Mouse (Mus musculus) heart, embryonic 10.5 days (tissue): ENCODE measurements around the gene Usp5. TPM values are rescaled to one million over a fixed set of nuclear protein-coding genes. Genes with fewer than 3 reads are reported as not detected.

ENCODE experiments used
- DNase-seq: peaks from one replicate; pipeline ENCODE4 v3.0.0-alpha.2; 2017; ENCODE audit warnings: low spot score
- H3K27ac ChIP-seq: fragments of 300-500 bp; sonication (generic); 2 replicates; pipeline ENCODE4 v1.5.1; 2016; ENCODE audit warnings: mild to moderate bottlenecking
- H3K27me3 ChIP-seq: fragments of 300-500 bp; sonication (generic); 2 replicates; pipeline ENCODE4 v1.6.1; 2016; ENCODE audit warnings: mild to moderate bottlenecking; ENCODE audit not compliant: poor library complexity, insufficient read depth, severe bottlenecking
- H3K36me3 ChIP-seq: fragments of 300-500 bp; sonication (generic); 2 replicates; pipeline ENCODE4 v1.6.1; 2016; ENCODE audit warnings: mild to moderate bottlenecking, moderate library complexity
- H3K4me1 ChIP-seq: fragments of 300-500 bp; sonication (generic); 2 replicates; pipeline ENCODE4 v1.6.1; 2016; ENCODE audit warnings: mild to moderate bottlenecking
- H3K4me3 ChIP-seq: fragments of 300-500 bp; sonication (generic); 2 replicates; pipeline ENCODE4 v1.5.1; 2016; ENCODE audit warnings: mild to moderate bottlenecking, moderate library complexity
- H3K9me3 ChIP-seq: fragments of 300-500 bp; sonication (generic); 2 replicates; pipeline ENCODE4 v1.6.1; 2016; ENCODE audit warnings: mild to moderate bottlenecking, moderate library complexity
- WGBS: fragments of 180-500 bp; shearing (Covaris S2); methylation state at CpG from one replicate; pipeline ENCODE4 v1.1.7; 2016; 5-methylcytosine and 5-hydroxymethylcytosine counted together
- polyA plus RNA-seq: library from polyadenylated mRNA; unstranded; fragments of >200 nt; fragmentation: Nextera tagmentation; extraction: Ambion mirVana; gene quantifications from 2 replicates; pipeline ENCODE4 v1.2.1, GENCODE M21; 2016

Gene Usp5
- polyA plus RNA-seq, 1 experiment from 2014 or later = 145 TPM

DNA sequence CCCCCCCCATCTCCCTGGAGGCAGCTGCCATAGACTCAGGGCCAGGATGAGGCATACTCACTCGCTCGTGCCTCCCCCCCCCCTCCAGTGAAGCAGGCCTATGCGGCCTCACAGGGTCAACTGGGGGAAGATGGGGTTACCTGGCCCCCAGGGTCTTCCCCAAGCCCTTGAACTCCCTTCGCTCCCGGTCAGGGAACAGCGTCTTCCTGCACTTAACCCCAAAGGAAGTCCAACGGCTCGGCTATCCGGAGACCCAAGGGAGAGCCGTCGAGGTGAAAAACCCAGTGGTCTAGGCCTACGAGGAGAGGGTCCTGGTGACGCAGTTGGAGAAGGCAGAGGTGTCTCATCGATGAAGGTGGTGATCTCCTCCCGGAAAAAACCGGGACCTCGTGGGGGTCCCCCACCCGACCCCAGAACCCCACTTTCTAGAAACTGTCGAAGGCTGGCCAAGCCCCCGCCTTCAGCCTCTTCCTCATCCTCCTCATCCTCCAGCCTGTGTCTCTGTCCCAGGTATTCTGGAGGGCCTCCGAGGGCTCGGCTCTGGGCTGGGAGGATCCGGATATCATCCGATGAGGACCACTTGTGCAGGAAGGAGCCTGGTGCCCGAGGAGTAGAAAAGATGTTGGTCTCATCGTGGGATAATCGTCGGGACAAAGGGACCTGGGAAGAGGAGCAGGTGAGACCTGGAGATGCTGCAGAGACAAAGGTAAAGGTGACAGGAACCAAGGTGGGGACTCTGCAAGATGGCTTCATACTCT, 29.5 kb upstream of the Usp5 start:
- DNase-seq = no peak
- Histone ChIP-seq H3K4me1 (peaks cover 76% of the 10 kb centered on the region), H3K36me3 (0 out of 2 replicates have a peak, but pooled peaks cover under 1% of the 10 kb centered on the region), H3K27ac (no peak overlapping the region), H3K27me3 (peaks cover 68% of the 10 kb centered on the region), H3K4me3 (0 out of 2 replicates have a peak overlapping the region, but pooled peaks have one; percentile 82), H3K9me3 (no peaks in the 10 kb centered on the region)
- 66% methylated on average over 27 of the region's 28 CpGs for WGBS

DNA sequence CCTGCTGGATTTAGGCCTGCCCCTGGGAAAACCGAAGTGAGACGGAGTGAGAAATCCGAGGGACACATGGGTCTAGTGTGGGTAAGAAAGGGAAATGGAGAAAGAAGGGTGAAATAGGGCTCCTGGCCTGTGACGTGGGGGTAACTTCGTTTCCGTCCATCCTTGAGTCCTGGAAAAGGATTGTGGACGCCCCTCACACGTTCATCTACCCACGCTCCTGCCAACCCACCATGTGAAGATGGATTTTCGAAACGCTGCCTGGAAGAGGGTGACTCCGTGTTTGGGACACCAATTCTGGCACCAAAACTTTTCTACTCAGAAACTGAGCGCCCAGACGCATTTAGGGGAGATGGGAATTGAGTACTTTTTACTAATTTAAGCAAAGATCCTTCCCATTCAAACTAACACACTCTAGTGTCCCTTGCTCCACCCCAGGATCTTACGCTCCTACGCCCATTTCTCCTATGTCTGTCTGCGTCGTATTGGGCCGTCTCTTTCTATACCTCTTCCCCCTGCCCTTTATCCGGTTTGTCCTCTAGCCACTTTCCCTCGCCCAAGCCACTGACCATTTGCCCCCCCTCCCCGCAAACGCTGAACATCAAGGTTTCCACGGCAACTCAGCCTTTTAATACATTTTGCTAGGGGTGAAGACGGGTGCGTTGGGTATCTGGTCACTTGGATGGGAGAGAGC, 28.7 kb upstream of the Usp5 start:
- Histone ChIP-seq H3K9me3 (no peaks in the 10 kb centered on the region), H3K27me3 (peaks cover 64% of the 10 kb centered on the region), H3K27ac (peak overlapping the region; percentile 97), H3K4me1 (peaks cover 69% of the 10 kb centered on the region), H3K4me3 (peak overlapping the region; percentile 82), H3K36me3 (0 out of 2 replicates have a peak, but pooled peaks cover 4% of the 10 kb centered on the region)
- WGBS = 28% methylated on average over 26 of the region's 26 CpGs
- no peak for DNase-seq

DNA sequence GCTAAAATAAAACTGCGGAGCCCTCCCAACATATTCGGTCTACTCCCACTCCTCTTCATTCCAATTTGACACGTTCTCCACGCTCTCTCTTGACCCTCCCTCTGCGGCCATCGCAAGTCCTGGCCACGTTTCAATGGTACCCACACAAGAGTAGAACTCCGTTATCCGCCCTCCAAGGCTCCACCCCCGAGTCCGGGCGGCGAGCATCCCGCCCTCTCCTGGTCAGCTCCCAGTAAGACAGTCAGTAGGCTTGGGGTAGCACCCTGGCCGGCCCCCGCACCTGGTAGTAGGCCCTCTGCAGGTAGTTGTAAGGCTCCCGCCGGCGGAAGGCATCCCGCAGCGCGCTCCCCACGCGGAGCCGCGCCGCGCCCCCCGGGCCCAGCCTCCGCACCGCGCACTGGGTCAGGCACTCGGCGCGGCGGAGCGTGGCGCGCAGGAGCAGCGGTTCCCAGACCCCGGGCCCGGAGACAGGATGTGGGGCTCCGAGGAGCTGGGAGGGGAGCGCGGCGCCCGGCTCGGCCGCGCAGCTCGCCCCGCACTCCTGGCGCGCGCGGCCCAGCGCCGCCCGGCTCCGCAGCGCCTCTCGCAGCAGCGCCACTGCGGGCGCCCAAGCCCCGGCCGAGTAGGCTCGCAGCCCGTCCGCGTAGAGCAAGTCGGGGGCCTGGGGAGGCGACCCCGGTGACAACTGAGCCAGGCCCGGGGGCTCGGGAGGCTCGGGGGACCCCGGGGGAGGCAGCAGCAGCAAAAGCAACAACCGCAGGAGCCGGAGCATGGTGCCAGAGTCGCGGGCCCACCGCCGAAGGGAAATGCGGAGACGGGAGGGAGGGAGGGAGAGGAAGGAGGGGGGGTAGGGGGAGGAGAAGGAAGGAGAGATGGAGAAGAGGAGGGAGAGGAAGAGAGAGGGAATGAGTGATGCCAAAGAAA, 27.9 kb upstream of the Usp5 start, which contains the start of gene P3h3:
TSS of gene P3h3 (minus strand) at position 837 of the 924 bp plus-strand sequence.
- Histone ChIP-seq H3K4me3 (peak within 1 kb of the TSS; percentile 82), H3K9me3 (no peaks in the 10 kb centered on the region), H3K27ac (peak within 1 kb of the TSS; percentile 97), H3K4me1 (peaks cover 61% of the 10 kb centered on the region), H3K36me3 (peaks cover 7% of the 10 kb centered on the region; the same call in 1 of the 2 replicates), H3K27me3 (peaks cover 56% of the 10 kb centered on the region)
- WGBS = under 1% methylated on average over 86 of the region's 86 CpGs
- DNase-seq = peak; percentile 93

DNA sequence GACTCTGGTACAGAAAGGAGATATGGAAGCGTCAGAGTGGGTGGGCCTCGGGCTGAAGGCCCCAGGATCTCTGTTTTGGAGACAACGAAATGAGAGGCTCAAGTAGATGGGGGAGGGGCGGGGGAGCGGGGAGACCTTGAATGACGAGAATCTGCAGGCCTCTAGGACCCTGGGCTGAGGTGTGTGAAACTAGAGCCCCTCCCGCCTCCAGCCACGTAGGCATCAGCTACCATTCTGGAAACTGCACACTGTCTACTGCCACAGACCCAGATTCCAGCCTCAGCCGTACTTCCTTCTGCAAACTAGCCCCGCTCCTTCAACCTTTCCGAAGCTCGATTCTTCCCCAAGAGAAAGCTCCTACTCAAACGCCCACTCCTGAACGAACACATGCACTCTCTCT, 27.0 kb upstream of the Usp5 start:
- peaks cover 7% of the 10 kb centered on the region; the same call in 1 of the 2 replicates for H3K36me3 ChIP-seq
- H3K4me3 ChIP-seq = peak overlapping the region; percentile 82
- DNase-seq = no peak
- WGBS = 8% methylated on average over 14 of the region's 14 CpGs
- H3K27me3 ChIP-seq = peaks cover 48% of the 10 kb centered on the region
- peak overlapping the region; percentile 97 for H3K27ac ChIP-seq
- H3K4me1 ChIP-seq = peaks cover 52% of the 10 kb centered on the region
- H3K9me3 ChIP-seq = no peaks in the 10 kb centered on the region

DNA sequence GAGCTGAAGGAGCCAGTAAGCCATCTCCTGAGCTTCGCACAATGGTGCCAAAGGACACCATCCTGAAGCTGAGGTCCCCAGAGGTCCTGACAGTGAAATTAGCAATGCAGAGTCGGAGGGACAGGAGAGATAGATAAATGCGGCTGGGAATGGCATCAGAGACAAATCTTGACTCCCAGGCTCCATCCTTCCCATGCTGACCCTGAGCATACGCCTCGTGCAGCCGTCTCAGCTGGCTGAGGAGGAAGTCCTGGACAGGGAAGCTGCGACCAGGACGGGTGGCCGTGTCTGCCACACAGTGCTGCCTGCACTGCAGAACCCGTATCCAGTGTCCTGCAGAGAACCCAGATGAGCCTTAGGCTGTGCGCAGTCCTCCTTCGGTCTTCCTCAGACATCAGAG, 25.4 kb upstream of the Usp5 start:
- WGBS = 64% methylated on average over 12 of the region's 12 CpGs

DNA sequence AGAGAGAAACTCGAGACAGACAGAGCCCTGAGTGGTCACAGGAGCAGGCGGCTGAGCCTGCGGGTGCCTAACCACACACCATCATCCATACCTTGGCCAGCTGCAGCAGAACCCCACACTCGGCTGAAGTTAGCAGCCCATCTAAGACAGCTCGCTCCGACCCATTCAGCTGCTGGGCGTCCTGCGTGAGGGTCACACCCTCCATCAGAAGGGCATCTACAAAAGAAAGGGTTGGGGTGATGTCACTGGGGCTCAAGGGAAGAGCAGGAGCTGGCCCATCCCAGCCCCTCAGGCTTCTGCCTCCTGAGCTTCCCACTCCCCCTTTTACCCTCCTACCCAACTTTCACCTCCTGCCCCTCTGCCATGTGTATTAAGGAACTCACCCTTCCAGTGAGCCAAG, 21.3 kb upstream of the Usp5 start:
- H3K27me3 ChIP-seq = peaks cover 16% of the 10 kb centered on the region
- 38% methylated on average over 8 of the region's 8 CpGs for WGBS

More for the DNA sequence above, 25.4 kb upstream of the Usp5 start:
- H3K27me3 ChIP-seq = peaks cover 37% of the 10 kb centered on the region
- no peak overlapping the region for H3K4me3 ChIP-seq
- H3K27ac ChIP-seq = no peak overlapping the region
- peaks cover 7% of the 10 kb centered on the region; the same call in 1 of the 2 replicates for H3K36me3 ChIP-seq
- peaks cover 36% of the 10 kb centered on the region for H3K4me1 ChIP-seq
- no peaks in the 10 kb centered on the region for H3K9me3 ChIP-seq
- no peak for DNase-seq

DNA sequence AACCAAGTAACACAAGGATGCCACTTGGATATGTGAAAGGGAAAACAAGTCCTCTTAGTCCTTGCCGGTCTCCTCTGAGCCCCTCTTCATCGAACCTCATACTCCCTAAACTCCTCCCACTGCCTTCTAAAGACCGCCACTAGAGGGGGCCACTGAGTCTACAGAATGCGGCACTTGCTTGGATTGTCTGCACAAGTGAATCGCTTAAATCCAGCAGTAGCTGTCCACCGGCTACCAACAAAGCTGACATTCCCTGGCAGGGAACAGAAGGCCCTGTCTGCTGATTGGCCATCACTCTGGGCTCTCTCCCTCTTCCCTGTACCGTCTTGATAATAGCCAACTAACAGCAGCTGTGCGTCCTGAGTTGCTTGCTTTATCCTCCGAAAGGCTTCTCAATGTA, 18.0 kb upstream of the Usp5 start:
- H3K27ac ChIP-seq = no peak overlapping the region
- WGBS = 9% methylated on average over 9 of the region's 9 CpGs
- H3K27me3 ChIP-seq = peaks cover 13% of the 10 kb centered on the region
- DNase-seq = peak; percentile 96
- no peak overlapping the region for H3K4me3 ChIP-seq
- peaks cover 3% of the 10 kb centered on the region; the same call in 1 of the 2 replicates for H3K4me1 ChIP-seq
- H3K36me3 ChIP-seq = peaks cover 12% of the 10 kb centered on the region
- H3K9me3 ChIP-seq = no peaks in the 10 kb centered on the region

More for the DNA sequence above, 21.3 kb upstream of the Usp5 start:
- no peak for DNase-seq
- H3K27ac ChIP-seq = no peak overlapping the region
- H3K4me3 ChIP-seq = no peak overlapping the region
- peaks cover 7% of the 10 kb centered on the region; the same call in 1 of the 2 replicates for H3K36me3 ChIP-seq
- H3K9me3 ChIP-seq = no peaks in the 10 kb centered on the region
- peaks cover 8% of the 10 kb centered on the region for H3K4me1 ChIP-seq

DNA sequence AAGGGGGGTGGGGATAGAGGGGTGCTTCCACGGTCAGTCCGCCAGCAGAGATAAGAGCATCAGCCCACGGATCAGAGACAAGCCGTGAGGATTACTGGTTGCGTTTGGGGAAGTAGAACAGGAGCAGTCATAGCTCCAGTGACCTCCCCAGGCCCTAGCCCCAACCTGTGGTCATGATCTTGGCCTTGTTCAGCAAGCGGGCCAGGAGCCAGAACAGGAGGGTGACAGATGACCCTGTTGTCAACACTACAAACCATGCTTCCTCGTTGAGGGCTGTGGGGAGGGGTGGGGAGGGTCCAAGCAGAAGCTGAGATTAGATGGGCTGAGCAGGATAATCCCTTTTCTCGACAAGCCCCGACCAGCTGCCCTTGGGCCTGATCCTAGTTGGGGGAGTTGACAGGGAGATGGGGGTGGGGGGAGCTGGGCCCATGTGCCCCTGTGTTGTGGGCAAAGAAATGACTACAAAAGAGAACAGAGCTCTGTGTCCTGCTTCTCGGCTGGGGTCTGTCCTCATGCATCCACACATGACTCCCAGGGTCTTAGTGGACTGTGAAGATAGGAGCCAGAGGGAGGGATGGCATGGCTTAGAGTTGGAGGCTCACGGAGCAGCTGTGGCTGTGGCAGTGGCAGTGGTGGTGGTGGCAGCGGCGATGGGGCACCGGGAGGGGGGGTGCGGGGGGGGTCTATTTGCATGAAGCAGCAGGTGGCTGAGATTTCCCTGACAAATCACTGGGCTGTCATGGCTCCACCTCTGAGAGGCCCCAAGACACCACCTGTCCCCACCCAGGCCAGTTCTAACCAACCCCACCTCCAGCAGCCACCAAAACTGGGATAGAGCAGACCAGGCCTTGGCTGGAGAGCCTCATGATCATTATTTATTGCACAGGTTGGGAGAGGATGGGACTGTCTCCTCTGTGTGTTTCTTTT, 11.2 kb upstream of the Usp5 start, which contains the start of gene Gnb3:
TSS of gene Gnb3 (minus strand) at position 35 of the 927 bp plus-strand sequence.
- no peaks in the 10 kb centered on the region for H3K9me3 ChIP-seq
- H3K27ac ChIP-seq = peak within 1 kb of the TSS; percentile 79
- peaks cover 18% of the 10 kb centered on the region for H3K36me3 ChIP-seq
- 17% methylated on average over 15 of the region's 15 CpGs for WGBS
- H3K4me3 ChIP-seq = peak within 1 kb of the TSS; percentile 43
- peaks cover 46% of the 10 kb centered on the region for H3K4me1 ChIP-seq
- H3K27me3 ChIP-seq = peaks cover 20% of the 10 kb centered on the region
- no peak for DNase-seq

DNA sequence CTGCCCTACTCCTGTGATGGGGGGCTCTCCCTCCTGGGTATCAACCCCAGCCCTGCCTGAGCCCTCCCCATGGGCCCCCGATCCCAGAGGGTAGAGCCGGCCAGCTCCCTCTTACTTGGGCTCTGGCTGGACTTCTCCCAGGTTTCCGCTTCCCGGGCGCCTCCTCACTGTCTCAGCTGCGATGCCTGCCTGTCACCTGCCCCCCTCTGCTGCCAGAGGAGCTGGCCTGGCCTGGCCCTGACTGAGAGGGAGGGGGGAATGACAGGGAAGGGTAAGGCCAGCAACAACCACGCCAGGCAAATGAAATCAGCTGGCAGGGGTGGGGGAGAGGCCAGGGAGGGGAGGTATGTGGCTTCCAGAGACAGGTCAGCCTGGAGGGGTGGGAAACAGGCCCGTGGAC, 10.5 kb upstream of the Usp5 start:
- Histone ChIP-seq H3K4me3 (peak overlapping the region; percentile 43), H3K9me3 (no peaks in the 10 kb centered on the region), H3K27me3 (peaks cover 16% of the 10 kb centered on the region), H3K4me1 (peaks cover 51% of the 10 kb centered on the region), H3K27ac (peak overlapping the region; percentile 79), H3K36me3 (peaks cover 13% of the 10 kb centered on the region)
- WGBS = 1% methylated on average over 8 of the region's 8 CpGs
- DNase-seq = no peak

DNA sequence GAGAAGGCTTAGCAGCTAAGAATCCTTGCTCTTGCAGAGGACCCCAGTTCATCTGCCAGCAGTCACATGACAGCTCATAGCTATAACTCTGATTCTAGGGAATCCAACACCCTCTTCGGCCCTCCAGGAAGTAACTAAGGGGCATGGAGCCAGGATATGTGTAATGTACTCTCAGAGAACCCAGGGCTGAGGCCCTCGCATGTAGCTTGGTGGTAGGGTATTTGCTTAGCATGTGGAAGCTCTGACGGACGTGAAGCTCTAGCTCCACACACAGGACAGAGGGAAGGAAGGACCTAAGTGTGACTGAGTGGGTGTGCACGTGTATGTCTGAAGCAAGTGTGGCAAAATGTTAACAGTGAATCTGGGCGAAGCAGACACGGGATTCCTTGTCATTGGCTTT, 7.1 kb upstream of the Usp5 start:
- peaks cover 12% of the 10 kb centered on the region for H3K27me3 ChIP-seq
- 74% methylated on average over 7 of the region's 7 CpGs for WGBS
- no peak overlapping the region for H3K27ac ChIP-seq
- peaks cover 36% of the 10 kb centered on the region for H3K36me3 ChIP-seq
- no peak overlapping the region for H3K4me3 ChIP-seq
- H3K4me1 ChIP-seq = peaks cover 55% of the 10 kb centered on the region
- H3K9me3 ChIP-seq = no peaks in the 10 kb centered on the region
- no peak for DNase-seq

DNA sequence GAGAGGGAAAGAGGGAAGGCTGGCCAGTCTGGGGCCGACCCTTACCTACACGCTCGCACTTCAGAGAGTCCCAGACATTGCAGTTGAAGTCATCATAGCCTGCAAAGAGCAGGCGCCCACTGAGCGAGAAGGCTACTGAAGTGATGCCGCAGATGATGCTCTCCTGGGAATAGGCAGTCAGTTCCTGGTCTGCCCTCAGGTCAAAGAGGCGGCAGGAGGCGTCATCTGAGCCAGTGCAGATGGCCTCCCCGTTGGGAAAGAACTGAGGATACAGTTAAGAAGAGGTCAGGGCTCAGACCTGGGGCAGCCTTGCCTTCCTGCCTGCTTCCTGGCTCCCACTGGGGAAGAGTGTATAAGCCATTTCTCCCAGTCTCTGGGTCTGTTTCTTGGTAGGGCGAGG, 6.2 kb upstream of the Usp5 start:
- Histone ChIP-seq H3K4me1 (peaks cover 58% of the 10 kb centered on the region), H3K9me3 (no peaks in the 10 kb centered on the region), H3K27me3 (peaks cover 12% of the 10 kb centered on the region), H3K27ac (peak overlapping the region; percentile 36; the same call in 1 of the 2 replicates), H3K4me3 (no peak overlapping the region), H3K36me3 (peaks cover 36% of the 10 kb centered on the region)
- 48% methylated on average over 10 of the region's 10 CpGs for WGBS
- DNase-seq = no peak
